Mouse (Mus musculus) olfactory bulb, adult 2 months (tissue): ENCODE measurements around the gene Psg28. TPM values are rescaled to one million over a fixed set of nuclear protein-coding genes. Genes with fewer than 3 reads are reported as not detected.
"Not testable (repeated sequence)": the region's sequence is repeated elsewhere in the genome, so short reads cannot be mapped to it uniquely, and the experiment has no call there.

Experiments
- H3K27ac ChIP-seq: fragments of 200-500 bp; 2 replicates; pipeline ENCODE4 v1.5.1; 2012; ENCODE audit warnings: low read depth, low read length; ENCODE audit not compliant: insufficient read depth
- H3K4me1 ChIP-seq: fragments of 200-500 bp; 2 replicates; pipeline ENCODE4 v1.6.1; 2012; ENCODE audit warnings: low read length; ENCODE audit not compliant: control insufficient read depth, insufficient read depth
- H3K4me3 ChIP-seq: fragments of 200-500 bp; 2 replicates; pipeline ENCODE4 v1.5.1; 2012; ENCODE audit warnings: mild to moderate bottlenecking, low read depth, low read length, moderate library complexity; ENCODE audit not compliant: insufficient read depth
- CTCF ChIP-seq: fragments of 200-500 bp; IDR thresholded peaks from 2 replicates; pipeline ENCODE4 v1.5.1; 2012; ENCODE audit warnings: low read depth, mild to moderate bottlenecking, low read length, moderate library complexity; ENCODE audit not compliant: insufficient read depth
- POLR2A ChIP-seq: fragments of 200-500 bp; IDR thresholded peaks from 2 replicates; pipeline ENCODE4 v1.6.1; 2012; ENCODE audit warnings: mild to moderate bottlenecking, low read depth, low read length, moderate library complexity; ENCODE audit not compliant: insufficient read depth
- WGBS: fragments of 180-500 bp; shearing (Covaris S2); methylation state at CpG from one replicate; pipeline ENCODE4 v1.1.7; 2018; 5-methylcytosine and 5-hydroxymethylcytosine counted together
- polyA plus RNA-seq: library from polyadenylated mRNA; stranded (reverse); fragments of >200 nt; gene quantifications from 2 replicates; pipeline ENCODE4 v1.2.4, GENCODE M21; 2012; ENCODE audit warnings: low replicate concordance; ENCODE audit not compliant: missing spikeins, insufficient read depth, insufficient read length

Gene Psg28
- not detected in 2 replicates for polyA plus RNA-seq

GRCm38 (mm10) chr7:18431941-18432340, at the start of gene Psg28:
TSS of gene Psg28 (minus strand) at chr7:18432041.
- not testable (repeated sequence) for H3K4me1 ChIP-seq, H3K4me3 ChIP-seq, H3K27ac ChIP-seq
- WGBS: 75% methylated on average over 2 of the region's 2 CpGs

- no peak overlapping the region for H3K27ac ChIP-seq
- TF ChIP-seq CTCF (no peak), POLR2A (no peak)
- H3K4me1 ChIP-seq: no peaks in the 10 kb centered on the region
- H3K4me3 ChIP-seq: peak overlapping the region; percentile 26; the same call in 1 of the 2 replicates
- 48% methylated on average over 11 of the region's 11 CpGs for WGBS
Observed at GRCm38 (mm10) chr7:18403407-18403806, 28.4 kb downstream of the Psg28 start.

DNA sequence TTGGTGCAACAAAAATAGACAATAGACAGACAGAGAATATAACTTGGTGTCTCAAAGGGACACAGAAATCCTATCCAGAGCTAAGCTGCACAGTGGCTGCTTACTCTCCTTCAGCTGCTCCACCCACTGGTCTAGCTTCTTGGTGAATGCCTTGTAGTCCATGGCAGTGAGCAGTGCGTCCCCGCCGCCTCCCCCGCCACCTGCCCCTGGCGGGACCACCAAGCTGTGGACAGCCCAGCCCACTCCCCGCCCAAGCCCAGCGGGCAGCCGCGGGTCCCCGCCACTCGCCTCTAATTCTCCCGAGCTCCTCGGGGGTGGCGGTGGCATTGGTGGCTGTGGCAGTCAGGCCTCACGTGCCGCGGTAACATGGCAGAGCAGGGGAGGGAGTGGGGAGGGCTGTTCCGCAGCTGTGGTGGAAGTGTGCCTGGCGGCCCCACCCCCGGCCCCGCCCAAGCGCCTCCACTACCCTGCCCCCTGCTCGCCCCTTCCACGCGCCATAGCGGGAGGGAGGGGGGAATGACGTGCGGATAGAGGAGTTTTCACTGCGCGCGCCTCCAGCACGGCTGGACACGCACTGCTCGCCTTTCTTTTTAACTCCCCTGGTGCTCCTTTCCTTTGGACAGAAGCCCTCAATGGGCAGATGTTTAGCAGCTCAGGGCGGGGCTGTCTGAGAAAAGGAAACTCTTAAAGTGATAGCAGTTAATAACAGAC, 29.2 kb downstream of the Psg28 start:
- H3K4me3 ChIP-seq: peak overlapping the region; percentile 26; the same call in 1 of the 2 replicates
- TF ChIP-seq CTCF: no peak
- TF ChIP-seq POLR2A: no peak
- 34% methylated on average over 35 of the region's 35 CpGs for WGBS
- no peaks in the 10 kb centered on the region for H3K4me1 ChIP-seq
- H3K27ac ChIP-seq: no peak overlapping the region

- not testable (repeated sequence) for H3K27ac ChIP-seq, H3K4me3 ChIP-seq, H3K4me1 ChIP-seq
- 84% methylated on average over 4 of the region's 4 CpGs for WGBS
Observed at GRCm38 (mm10) chr7:18391483-18391882, 40.4 kb downstream of the Psg28 start.

GRCm38 (mm10) chr7:18378295-18378694, 53.5 kb downstream of the Psg28 start:
- H3K27ac ChIP-seq: no peak overlapping the region
- no peak overlapping the region for H3K4me3 ChIP-seq
- H3K4me1 ChIP-seq: no peaks in the 10 kb centered on the region
- TF ChIP-seq CTCF (no peak), POLR2A (no peak)
- 58% methylated on average over 2 of the region's 2 CpGs for WGBS

Other genes with a start within 250 kb of the Psg28 start
- gene Mill1, start 186.7 kb downstream of the Psg28 start, polyA plus RNA-seq: not detected in 2 replicates
- not detected in 2 replicates for gene Psg18, start 77.0 kb downstream of the Psg28 start, polyA plus RNA-seq
- gene Psg26, start 52.1 kb upstream of the Psg28 start, polyA plus RNA-seq: not detected in 2 replicates
- gene Psg25, start 100.2 kb upstream of the Psg28 start, polyA plus RNA-seq: not detected in 2 replicates
- not detected in 2 replicates for gene Psg27, start 135.3 kb upstream of the Psg28 start, polyA plus RNA-seq
- not detected in 2 replicates for gene Psg23, start 184.5 kb upstream of the Psg28 start, polyA plus RNA-seq
- not detected in 2 replicates for gene Psg21, start 224.7 kb upstream of the Psg28 start, polyA plus RNA-seq